Mouse (Mus musculus): ENCODE measurements around the gene Krtap1-4.
"Not testable (repeated sequence)": the region's sequence is repeated elsewhere in the genome, so short reads cannot be mapped to it uniquely, and the experiment has no call there.

Gene Krtap1-4

DNA sequence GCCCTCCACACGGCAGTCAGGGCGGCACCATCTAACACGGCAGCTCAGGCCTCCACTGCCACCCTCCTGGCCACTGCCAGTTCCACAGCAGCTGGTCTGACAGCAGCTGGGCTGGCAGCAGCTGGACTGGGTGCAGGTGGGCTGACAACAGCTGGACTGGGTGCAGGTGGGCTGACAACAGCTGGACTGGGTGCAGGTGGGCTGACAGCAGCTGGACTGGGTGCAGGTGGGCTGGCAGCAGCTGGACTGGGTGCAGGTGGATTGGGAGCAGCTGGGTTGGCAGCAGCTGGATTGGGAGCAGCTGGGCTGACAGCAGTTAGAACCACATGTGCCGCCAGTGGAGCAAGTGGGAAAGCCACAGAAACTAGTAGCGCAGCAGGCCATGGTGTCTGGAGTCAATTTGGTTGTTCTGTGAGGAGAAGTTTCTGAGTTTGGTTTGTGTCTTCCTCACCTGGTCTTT, at the start of gene Krtap1-4:
Gene Krtap1-4, minus strand, starts transcription at position 410 of the 460 bp plus-strand sequence.
- no peak for DNase-seq (ENCODE audit: low spot score)

- no peak for DNase-seq (ENCODE audit: low spot score)
Measured at GRCm38 (mm10) chr11:99630890-99631289, 47.4 kb upstream of the Krtap1-4 start.

GRCm38 (mm10) chr11:99628138-99628537, 44.7 kb upstream of the Krtap1-4 start, which contains the start of gene Krtap4-1:
Gene Krtap4-1 (minus strand): TSS chr11:99628238.
- DNase-seq (ENCODE audit: low spot score) = no peak

DNA sequence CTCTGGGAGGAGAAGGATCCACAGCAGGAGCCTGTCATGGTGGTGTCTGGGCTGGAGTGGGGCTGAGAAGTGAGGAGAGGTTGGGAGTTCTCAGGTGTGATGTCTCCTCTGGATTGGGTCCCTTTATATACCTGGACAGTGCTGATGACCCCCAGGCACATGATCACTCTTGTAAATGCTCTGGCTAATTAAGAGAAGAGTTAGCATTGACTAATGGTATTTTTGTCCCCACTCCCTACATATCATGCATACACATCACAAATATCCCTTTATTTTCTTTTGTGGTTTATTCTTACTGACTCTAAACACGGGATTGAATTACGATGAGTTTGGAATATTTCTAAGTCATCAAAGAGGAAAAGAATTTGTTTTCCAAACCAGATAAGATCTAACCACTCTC, 36.9 kb upstream of the Krtap1-4 start, which contains the start of gene Gm11562:
Gene Gm11562, minus strand, starts transcription at position 101 of the 400 bp plus-strand sequence.
- DNase-seq (ENCODE audit: low spot score) = no peak

GRCm38 (mm10) chr11:99614796-99615363, 31.4 kb upstream of the Krtap1-4 start, which contains the start of gene Krtap2-4:
Gene Krtap2-4 (minus strand): TSS chr11:99614846.
- DNase-seq (ENCODE audit: low spot score) = no peak

DNA sequence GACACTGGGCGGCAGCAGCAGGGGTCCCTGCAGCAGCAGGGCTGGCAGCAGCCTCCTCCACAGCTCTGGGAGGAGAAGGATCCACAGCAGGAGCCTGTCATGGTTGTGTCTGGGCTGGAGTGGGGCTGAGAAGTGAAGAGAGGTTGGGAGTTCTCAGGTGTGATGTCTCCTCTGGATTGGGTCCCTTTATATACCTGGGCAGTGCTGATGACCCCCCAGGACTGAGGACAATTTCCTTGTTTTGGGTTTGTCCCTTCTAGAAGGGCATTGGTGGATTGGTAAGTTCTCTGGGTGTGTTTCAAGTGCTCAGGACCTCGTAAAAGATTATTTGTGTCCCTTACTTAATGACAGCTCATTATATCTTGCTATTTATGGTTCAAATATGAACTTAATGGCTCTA, 26.6 kb upstream of the Krtap1-4 start, which contains the start of gene Gm11937:
Gene Gm11937, minus strand, starts transcription at position 101 of the 400 bp plus-strand sequence.
- DNase-seq (ENCODE audit: low spot score) = not testable (repeated sequence)

GRCm38 (mm10) chr11:99609126-99609525, 25.7 kb upstream of the Krtap1-4 start:
- no peak for DNase-seq (ENCODE audit: low spot score)

DNA sequence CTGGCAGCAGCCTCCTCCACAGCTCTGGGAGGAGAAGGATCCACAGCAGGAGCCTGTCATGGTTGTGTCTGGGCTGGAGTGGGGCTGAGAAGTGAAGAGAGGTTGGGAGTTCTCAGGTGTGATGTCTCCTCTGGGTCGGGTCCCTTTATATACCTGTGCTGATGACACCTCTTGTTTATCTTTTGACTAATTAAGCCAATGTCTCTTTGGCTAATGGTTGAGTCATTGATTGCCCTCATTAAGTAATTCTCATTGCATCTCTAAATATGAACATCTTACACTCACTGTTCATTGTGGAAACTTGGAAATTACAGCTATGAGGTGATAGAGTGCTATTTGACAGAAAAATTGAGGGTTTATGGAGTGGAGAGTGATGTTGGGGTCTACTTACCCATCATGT, 19.8 kb upstream of the Krtap1-4 start, which contains the start of gene Gm11938:
Gene Gm11938, minus strand, starts transcription at position 101 of the 400 bp plus-strand sequence.
- DNase-seq (ENCODE audit: low spot score) = not testable (repeated sequence)

DNA sequence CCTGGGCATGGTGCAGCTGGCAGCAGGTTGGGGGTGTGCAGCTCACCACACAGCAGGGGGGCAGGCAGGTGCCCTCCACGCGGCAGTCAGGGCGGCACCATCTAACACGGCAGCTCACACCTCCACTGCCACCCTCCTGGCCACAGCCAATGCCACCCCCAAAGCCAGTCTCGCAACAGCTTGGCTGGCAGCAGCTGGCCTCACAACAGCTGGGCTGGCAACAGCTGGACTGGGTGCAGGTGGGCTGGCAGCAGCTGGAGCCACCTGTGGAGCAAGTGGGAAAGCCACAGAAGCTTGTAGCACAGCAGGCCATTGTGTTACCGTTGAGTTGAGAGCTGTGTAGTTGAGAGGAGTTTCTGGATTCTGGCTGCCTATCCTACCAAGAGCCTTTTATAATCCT, 14.3 kb upstream of the Krtap1-4 start, which contains the start of gene Krtap9-3:
Gene Krtap9-3, minus strand, starts transcription at position 364 of the 400 bp plus-strand sequence.
- not testable (repeated sequence) for DNase-seq (ENCODE audit: low spot score)

- no peak for DNase-seq (ENCODE audit: low spot score)
Measured at GRCm38 (mm10) chr11:99590981-99591380, 7.5 kb upstream of the Krtap1-4 start, which contains the start of gene Krtap1-3. Gene Krtap1-3 (minus strand): TSS chr11:99591339.

DNA sequence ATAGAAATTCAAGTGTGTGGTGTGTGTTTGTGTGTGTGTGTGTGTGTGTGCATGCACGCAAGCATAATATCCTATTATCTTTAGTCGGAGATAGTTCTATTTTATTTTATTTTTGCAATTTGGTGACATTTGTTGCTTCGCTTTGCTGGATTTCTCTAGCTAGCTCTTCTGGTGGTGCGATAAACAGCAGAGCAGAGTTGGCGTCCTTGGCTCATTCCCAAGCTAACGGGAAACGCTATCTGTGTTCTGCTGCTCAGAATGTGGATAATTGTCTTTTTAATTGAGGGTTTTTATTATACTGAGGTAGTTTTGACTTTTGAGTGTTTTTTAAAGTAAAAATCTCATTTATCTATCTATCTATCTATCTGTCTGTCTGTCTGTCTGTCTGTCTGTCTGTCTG, 1.6 kb upstream of the Krtap1-4 start:
- DNase-seq (ENCODE audit: low spot score) = no peak

GRCm38 (mm10) chr11:99581564-99581963, 1.9 kb downstream of the Krtap1-4 start:
- no peak for DNase-seq (ENCODE audit: low spot score)

DNA sequence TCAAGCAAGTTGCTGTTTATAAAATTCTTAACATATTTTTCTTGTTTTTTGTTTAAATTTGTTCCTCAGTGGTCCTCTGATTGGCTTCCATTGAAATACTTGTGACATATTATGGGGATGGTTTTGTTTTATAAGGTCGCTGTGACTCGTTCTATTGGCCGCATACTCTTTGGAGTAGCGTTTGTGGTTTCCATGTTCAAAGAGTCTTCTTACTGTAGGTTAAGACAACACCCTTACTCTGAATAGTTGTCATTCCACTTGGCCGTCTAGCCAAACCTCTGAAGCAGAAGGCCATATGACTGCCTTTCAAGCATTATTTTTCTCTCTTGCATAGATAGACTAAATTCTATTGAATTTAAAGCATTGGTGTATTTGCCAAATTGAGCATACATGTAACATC, 2.4 kb downstream of the Krtap1-4 start:
- no peak for DNase-seq (ENCODE audit: low spot score)

DNA sequence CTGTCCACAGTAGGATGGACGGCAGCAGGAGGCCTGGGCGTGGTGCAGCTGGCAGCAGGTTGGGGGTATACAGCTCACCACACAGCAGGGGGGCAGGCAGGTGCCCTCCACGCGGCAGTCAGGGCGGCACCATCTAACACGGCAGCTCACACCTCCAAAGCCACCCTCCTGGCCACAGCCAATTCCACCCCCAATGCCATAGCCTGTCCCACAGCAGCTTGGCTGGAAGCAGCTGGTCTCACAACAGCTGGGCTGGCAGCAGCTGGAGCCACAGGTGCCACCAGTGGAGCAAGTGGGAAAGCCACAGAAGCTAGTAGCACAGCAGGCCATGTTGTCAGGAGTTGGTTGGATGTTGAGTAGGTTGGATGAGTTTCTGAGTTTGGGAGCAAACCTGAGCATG, 2.8 kb downstream of the Krtap1-4 start, which contains the start of gene Krtap1-5:
Gene Krtap1-5, minus strand, starts transcription at position 381 of the 400 bp plus-strand sequence.
- DNase-seq (ENCODE audit: low spot score) = no peak

GRCm38 (mm10) chr11:99574106-99574505, 9.3 kb downstream of the Krtap1-4 start:
- DNase-seq (ENCODE audit: low spot score) = peak; percentile 68

- no peak for DNase-seq (ENCODE audit: low spot score)
Measured at GRCm38 (mm10) chr11:99573164-99573563, 10.3 kb downstream of the Krtap1-4 start.

GRCm38 (mm10) chr11:99566530-99566929, 16.9 kb downstream of the Krtap1-4 start, which contains the start of gene Krtap3-1:
Gene Krtap3-1 (minus strand): TSS chr11:99566630.
- DNase-seq (ENCODE audit: low spot score) = no peak

GRCm38 (mm10) chr11:99562580-99562979, 20.9 kb downstream of the Krtap1-4 start:
- no peak for DNase-seq (ENCODE audit: low spot score)

DNA sequence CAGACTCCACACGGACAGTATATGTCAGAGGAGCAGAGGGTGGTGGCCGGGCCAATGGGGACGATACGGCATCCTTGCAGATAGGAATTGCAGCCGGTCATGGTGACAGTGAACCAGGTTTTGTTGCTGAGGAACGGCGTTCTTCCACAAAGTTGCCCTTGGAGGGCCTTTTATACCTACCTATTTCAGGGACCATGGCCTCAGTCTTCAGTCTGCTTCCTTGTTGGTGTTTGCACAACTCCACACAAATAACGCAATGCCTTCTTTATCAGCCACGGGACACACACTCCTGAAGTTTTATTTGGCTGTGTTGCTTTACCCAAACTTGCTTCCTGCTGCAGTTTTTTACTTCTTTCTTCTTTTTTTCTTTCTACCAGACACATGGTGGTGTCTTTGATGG, 24.1 kb downstream of the Krtap1-4 start, which contains the start of gene Gm11939:
Gene Gm11939, minus strand, starts transcription at position 101 of the 400 bp plus-strand sequence.
- DNase-seq (ENCODE audit: low spot score) = no peak

- DNase-seq (ENCODE audit: low spot score) = no peak
Measured at GRCm38 (mm10) chr11:99557976-99558745, 25.3 kb downstream of the Krtap1-4 start.

DNA sequence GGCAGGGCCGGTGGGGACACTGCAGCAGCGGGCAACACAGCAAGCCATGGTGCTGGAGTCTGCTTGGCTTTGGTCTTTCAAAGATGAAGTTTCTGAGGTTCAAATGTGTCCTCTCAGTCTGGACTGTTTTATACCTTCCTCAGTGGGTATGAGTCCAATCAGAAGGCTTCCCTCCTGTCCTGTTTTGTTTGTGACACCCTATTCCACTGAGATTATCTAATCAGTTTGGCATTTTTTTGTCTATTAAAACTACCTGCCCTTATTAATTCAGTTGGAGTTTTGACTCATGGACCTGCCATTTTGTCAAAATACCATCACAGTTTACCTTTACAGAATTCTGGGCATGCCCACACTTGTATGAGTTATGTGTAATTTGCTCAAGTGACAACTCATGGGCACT, 26.7 kb downstream of the Krtap1-4 start, which contains the start of gene Krtap3-2:
Gene Krtap3-2, minus strand, starts transcription at position 101 of the 400 bp plus-strand sequence.
- no peak for DNase-seq (ENCODE audit: low spot score)

- no peak for DNase-seq (ENCODE audit: low spot score)
Measured at GRCm38 (mm10) chr11:99556195-99556594, 27.3 kb downstream of the Krtap1-4 start.

Measured in urinary bladder, postnatal 25 days (tissue).